Mouse (Mus musculus): ENCODE measurements at regions not wholly inside any gene's neighbourhood (a gene's known extent, or its start where the extent isn't known, plus 50 kb on each side); places are given as distances from the start of the nearest gene placed in this dataset.

GRCm38 (mm10) chr16:77235449-77235848 is 221.9 kb downstream of the Usp25 start:
- ATAC-seq: no peak

All from activated CD4-positive, CD25-positive, alpha-beta regulatory T cell, adult 4 months (primary cell).